Mouse (Mus musculus) layer of hippocampus, postnatal 25 days (tissue): Measurements from ENCODE around the gene Eif4b. TPM values are rescaled to one million over a fixed set of nuclear protein-coding genes. Genes with fewer than 3 reads are reported as not detected.

Experiments
- DNase-seq, 2 experiments: peaks; one replicate each; pipeline ENCODE4 v3.0.0; 2022; ENCODE audit warnings: mixed read lengths in 2 of 2, low spot score in 1 of 2; ENCODE audit errors: extremely low spot score in 1 of 2
- total RNA-seq, 2 experiments: library from RNA; stranded (reverse); gene quantifications; 2 replicates each; pipeline ENCODE4 v1.2.3; 2021

Gene Eif4b
- total RNA-seq, 2 experiments from 2014 or later: 182 to 188 TPM

DNA sequence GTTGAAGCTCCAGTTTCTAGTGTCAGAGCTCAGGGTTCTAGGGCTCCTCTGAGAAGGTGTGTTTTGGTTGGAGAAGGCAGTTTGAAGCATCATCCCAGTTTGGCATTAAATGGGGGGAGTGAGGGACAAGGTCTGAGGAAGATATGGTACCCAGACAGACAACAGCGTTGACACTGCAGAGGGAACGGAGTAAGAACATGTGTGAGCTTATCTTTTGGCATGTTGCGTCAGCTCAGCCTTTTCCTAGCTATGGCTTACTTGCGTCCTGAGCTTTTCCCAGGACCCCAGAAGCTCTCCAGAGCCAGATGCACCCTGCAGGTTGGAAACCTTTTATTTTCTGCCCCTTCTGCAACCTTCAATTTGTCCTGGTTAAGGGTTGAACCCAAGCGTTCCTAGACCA lies 72.5 kb downstream of the Eif4b start:
- no peak for DNase-seq

Other genes with a start within 250 kb of the Eif4b start
- 1 to 10 TPM; 3.5 to 4.1 TPM for gene Krt1, start 223.0 kb upstream of the Eif4b start, total RNA-seq
- 10 to 100 TPM in 1 of 2 experiments, 1 to 10 TPM in 1; 9.4 to 11.3 TPM for gene Krt77, start 204.1 kb upstream of the Eif4b start, total RNA-seq
- gene Krt76, start 180.9 kb upstream of the Eif4b start, total RNA-seq: not detected
- gene Krt4, start 149.0 kb upstream of the Eif4b start, total RNA-seq: not detected
- under 1 TPM; 0.28 to 0.32 TPM for gene Krt79, start 133.4 kb upstream of the Eif4b start, total RNA-seq
- not detected for gene Krt78, start 119.5 kb upstream of the Eif4b start, total RNA-seq
- gene Krt8, start 69.3 kb upstream of the Eif4b start, total RNA-seq: under 1 TPM in 1 of 2 experiments, not detected in 1; 0.19 TPM
- under 1 TPM; 0.17 to 0.26 TPM for gene Krt18, start 45.6 kb upstream of the Eif4b start, total RNA-seq
- 10 to 100 TPM; 13.3 to 15.0 TPM for gene Tns2, start 26.6 kb downstream of the Eif4b start, total RNA-seq
- 100 to 1,000 TPM; 149 to 154 TPM for gene Spryd3, start 62.5 kb downstream of the Eif4b start, total RNA-seq
- gene Igfbp6, start 70.6 kb downstream of the Eif4b start, total RNA-seq: 10 to 100 TPM in 1 of 2 experiments, 1 to 10 TPM in 1; 8.0 to 11.1 TPM
- not detected for gene Soat2, start 76.8 kb downstream of the Eif4b start, total RNA-seq
- 10 to 100 TPM; 66.6 to 70.2 TPM for gene Zfp740, start 129.5 kb downstream of the Eif4b start, total RNA-seq
- 10 to 100 TPM; 32.5 to 38.4 TPM for gene Csad, start 131.0 kb downstream of the Eif4b start, total RNA-seq
- gene Itgb7, start 158.2 kb downstream of the Eif4b start, total RNA-seq: 1 to 10 TPM; 2.0 to 2.3 TPM
- 10 to 100 TPM; 13.1 to 13.6 TPM for gene Rarg, start 183.7 kb downstream of the Eif4b start, total RNA-seq
- not detected for gene Gm9918, start 196.8 kb downstream of the Eif4b start, total RNA-seq
- 10 to 100 TPM; 39.0 to 39.6 TPM for gene Mfsd5, start 205.7 kb downstream of the Eif4b start, total RNA-seq
- gene Espl1, start 222.5 kb downstream of the Eif4b start, total RNA-seq: 1 to 10 TPM; 2.9 to 3.5 TPM